Mouse (Mus musculus) lung, postnatal 0 days (tissue): ENCODE results near the gene Gm49321. TPM values are rescaled to one million over a fixed set of nuclear protein-coding genes. Genes with fewer than 3 reads are reported as not detected.

Experiments used
- ATAC-seq: fragments of 200-750 bp; cut with Nextera tagmentation; 2 replicates; pipeline ENCODE4 v1.8.0; 2017; ENCODE audit warnings: moderate library complexity
- DNase-seq: peaks from one replicate; pipeline ENCODE4 v3.0.0-alpha.2; 2016; ENCODE audit warnings: low spot score
- H3K27ac ChIP-seq: fragments of 300-500 bp; sonication (generic); 2 replicates; pipeline ENCODE4 v1.5.1; 2014; ENCODE audit warnings: antibody characterized with exemption, mild to moderate bottlenecking, low read length, mixed read lengths
- H3K27me3 ChIP-seq: fragments of 300-500 bp; sonication (generic); replicated peaks from 2 replicates; pipeline ENCODE4 v1.6.1; 2014; ENCODE audit warnings: low read length, mixed read lengths; ENCODE audit not compliant: insufficient read depth
- H3K36me3 ChIP-seq: fragments of 300-500 bp; sonication (generic); 2 replicates; pipeline ENCODE4 v1.6.1; 2014; ENCODE audit warnings: low read length, mixed read lengths; ENCODE audit not compliant: insufficient read depth
- H3K4me1 ChIP-seq: fragments of 300-500 bp; sonication (generic); 2 replicates; pipeline ENCODE4 v1.6.1; 2014; ENCODE audit warnings: antibody characterized with exemption, low read depth, low read length, mixed read lengths; ENCODE audit not compliant: insufficient read depth
- H3K4me2 ChIP-seq: fragments of 300-500 bp; sonication (generic); replicated peaks from 2 replicates; pipeline ENCODE4 v1.6.1; 2014; ENCODE audit warnings: low read depth, mild to moderate bottlenecking, low read length, moderate library complexity, mixed read lengths
- H3K4me3 ChIP-seq: fragments of 300-500 bp; sonication (generic); 2 replicates; pipeline ENCODE4 v1.5.1; 2014; ENCODE audit warnings: low read depth, low read length
- H3K9ac ChIP-seq: fragments of 300-500 bp; sonication (generic); replicated peaks from 2 replicates; pipeline ENCODE4 v1.6.1; 2014; ENCODE audit warnings: low read depth, mild to moderate bottlenecking
- H3K9me3 ChIP-seq: fragments of 300-500 bp; sonication (generic); 2 replicates; pipeline ENCODE4 v1.6.1; 2016; ENCODE audit warnings: low read length, mixed read lengths
- CTCF ChIP-seq: IDR thresholded peaks from 2 replicates; pipeline ENCODE4 v1.5.1; 2016; ENCODE audit warnings: antibody characterized with exemption, mild to moderate bottlenecking
- EP300 ChIP-seq: IDR thresholded peaks from 2 replicates; pipeline ENCODE4 v1.6.1; 2016; ENCODE audit warnings: antibody characterized with exemption, mild to moderate bottlenecking, control low read depth
- WGBS: fragments of 180-500 bp; shearing (Covaris S2); extraction: QIAGEN DNeasy Blood & Tissue Kit; methylation state at CpG from one replicate; pipeline ENCODE4 v1.1.7; 2014; 5-methylcytosine and 5-hydroxymethylcytosine counted together
- polyA plus RNA-seq: library from polyadenylated mRNA; unstranded; fragments of >200 nt; fragmentation: Nextera tagmentation; extraction: Ambion mirVana; gene quantifications from 2 replicates; pipeline ENCODE4 v1.2.1, GENCODE M21; 2015

Gene Gm49321
- polyA plus RNA-seq = 4.3 and 7.2 TPM in 2 replicates

GRCm38 (mm10) chr12:73937353-73937752 lies at the start of gene Gm49321:
Gm49321 (plus strand) TSS chr12:73937653.
- H3K4me1 ChIP-seq = no peaks in the 10 kb centered on the region
- no peak within 1 kb of the TSS for H3K4me2 ChIP-seq
- no peak within 1 kb of the TSS for H3K4me3 ChIP-seq
- DNase-seq (no peak), ATAC-seq (no peak)
- H3K27me3 ChIP-seq = no peaks in the 10 kb centered on the region
- H3K9ac ChIP-seq = no peak within 1 kb of the TSS
- H3K27ac ChIP-seq = no peak within 1 kb of the TSS
- no peaks in the 10 kb centered on the region for H3K9me3 ChIP-seq
- WGBS = 93% methylated on average over 1 of the region's 1 CpGs
- TF ChIP-seq EP300 (no peak), CTCF (no peak)
- peaks cover 25% of the 10 kb centered on the region; the same call in 1 of the 2 replicates for H3K36me3 ChIP-seq

GRCm38 (mm10) chr12:73888003-73888783 lies 49.3 kb upstream of the Gm49321 start:
- Histone ChIP-seq H3K4me2 (no peak overlapping the region), H3K4me3 (no peak overlapping the region), H3K27ac (no peak overlapping the region), H3K9me3 (no peaks in the 10 kb centered on the region), H3K4me1 (peaks cover 3% of the 10 kb centered on the region; the same call in 1 of the 2 replicates), H3K27me3 (no peaks in the 10 kb centered on the region), H3K9ac (no peak overlapping the region), H3K36me3 (no peaks in the 10 kb centered on the region)
- DNase-seq = peak; percentile 77
- ATAC-seq = peak; percentile 75
- TF ChIP-seq CTCF (no peak), EP300 (peak; percentile 27; the same call in 1 of the 2 replicates)
- 64% methylated on average over 8 of the region's 8 CpGs for WGBS

GRCm38 (mm10) chr12:73889571-73889970 lies 47.9 kb upstream of the Gm49321 start:
- Histone ChIP-seq H3K4me2 (no peak overlapping the region), H3K4me1 (no peaks in the 10 kb centered on the region), H3K4me3 (no peak overlapping the region), H3K36me3 (no peaks in the 10 kb centered on the region), H3K27ac (no peak overlapping the region), H3K9me3 (no peaks in the 10 kb centered on the region), H3K9ac (no peak overlapping the region), H3K27me3 (no peaks in the 10 kb centered on the region)
- 4% methylated on average over 1 of the region's 1 CpGs for WGBS
- TF ChIP-seq EP300 = no peak
- TF ChIP-seq CTCF = no peak
- no peak for DNase-seq
- ATAC-seq = no peak

- Histone ChIP-seq H3K9ac (no peak overlapping the region), H3K4me3 (no peak overlapping the region), H3K9me3 (no peaks in the 10 kb centered on the region), H3K36me3 (no peaks in the 10 kb centered on the region), H3K27ac (no peak overlapping the region), H3K27me3 (no peaks in the 10 kb centered on the region), H3K4me1 (no peaks in the 10 kb centered on the region; the same call in 1 of the 2 replicates), H3K4me2 (no peak overlapping the region)
- DNase-seq (no peak), ATAC-seq (no peak)
- 52% methylated on average over 3 of the region's 3 CpGs for WGBS
- TF ChIP-seq EP300 = no peak
- TF ChIP-seq CTCF = no peak
Observed at GRCm38 (mm10) chr12:73890086-73890485, 47.4 kb upstream of the Gm49321 start.

GRCm38 (mm10) chr12:73892616-73893015 lies 44.8 kb upstream of the Gm49321 start:
- 55% methylated on average over 3 of the region's 3 CpGs for WGBS
- no peak for DNase-seq
- H3K9me3 ChIP-seq = no peaks in the 10 kb centered on the region
- no peaks in the 10 kb centered on the region for H3K36me3 ChIP-seq
- ATAC-seq = no peak
- no peak overlapping the region for H3K9ac ChIP-seq
- H3K4me3 ChIP-seq = no peak overlapping the region
- TF ChIP-seq EP300 (no peak), CTCF (no peak)
- H3K4me2 ChIP-seq = no peak overlapping the region
- H3K27me3 ChIP-seq = no peaks in the 10 kb centered on the region
- H3K27ac ChIP-seq = no peak overlapping the region
- no peaks in the 10 kb centered on the region; the same call in 1 of the 2 replicates for H3K4me1 ChIP-seq

- H3K9me3 ChIP-seq = no peaks in the 10 kb centered on the region
- no peak overlapping the region for H3K9ac ChIP-seq
- no peak overlapping the region for H3K4me2 ChIP-seq
- 64% methylated on average over 6 of the region's 6 CpGs for WGBS
- H3K36me3 ChIP-seq = no peaks in the 10 kb centered on the region
- ATAC-seq = no peak
- TF ChIP-seq EP300 (no peak), CTCF (no peak)
- no peak for DNase-seq
- no peaks in the 10 kb centered on the region for H3K27me3 ChIP-seq
- H3K27ac ChIP-seq = no peak overlapping the region
- H3K4me1 ChIP-seq = no peaks in the 10 kb centered on the region; the same call in 1 of the 2 replicates
- H3K4me3 ChIP-seq = no peak overlapping the region
Observed at GRCm38 (mm10) chr12:73894838-73895237, 42.6 kb upstream of the Gm49321 start.
